Mouse (Mus musculus) bone marrow macrophage, adult 2 months (primary cell): ENCODE data around the gene Mrgprg.

Experiments used
- CTCF ChIP-seq: IDR thresholded peaks from 2 replicates; pipeline ENCODE4 v1.5.1; 2012; ENCODE audit warnings: low read depth, mild to moderate bottlenecking, low read length, moderate library complexity
- POLR2A ChIP-seq: IDR thresholded peaks from 2 replicates; pipeline ENCODE4 v1.6.1; 2012; ENCODE audit warnings: mild to moderate bottlenecking, low read depth, low read length, borderline replicate concordance

DNA sequence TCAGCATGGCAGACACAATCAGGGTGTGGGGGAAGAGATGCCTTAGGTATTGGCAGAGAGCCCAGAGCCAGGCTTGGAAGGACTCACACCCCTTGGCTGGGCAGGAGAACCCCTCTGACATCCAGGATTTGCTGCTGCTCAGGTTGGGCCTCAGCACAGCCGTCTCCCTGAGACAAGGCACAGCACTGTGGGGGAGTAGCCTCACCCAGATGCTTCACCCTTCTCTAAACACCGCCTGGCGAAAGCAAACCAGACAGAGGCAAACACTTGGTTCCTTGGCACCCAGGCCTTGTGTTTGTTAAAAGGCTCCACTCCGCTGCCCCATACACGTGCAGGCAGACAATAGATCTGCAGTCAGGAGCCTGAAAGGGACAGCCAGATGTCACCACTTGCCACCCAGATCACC, 28.2 kb downstream of the Mrgprg start:
- no peak for TF ChIP-seq CTCF
- TF ChIP-seq POLR2A: no peak
